Mouse (Mus musculus): Measurements from ENCODE around the gene Abca1.
A peak's percentile ranks its signal among the peaks of the same experiment; 100 is the strongest.

DNA sequence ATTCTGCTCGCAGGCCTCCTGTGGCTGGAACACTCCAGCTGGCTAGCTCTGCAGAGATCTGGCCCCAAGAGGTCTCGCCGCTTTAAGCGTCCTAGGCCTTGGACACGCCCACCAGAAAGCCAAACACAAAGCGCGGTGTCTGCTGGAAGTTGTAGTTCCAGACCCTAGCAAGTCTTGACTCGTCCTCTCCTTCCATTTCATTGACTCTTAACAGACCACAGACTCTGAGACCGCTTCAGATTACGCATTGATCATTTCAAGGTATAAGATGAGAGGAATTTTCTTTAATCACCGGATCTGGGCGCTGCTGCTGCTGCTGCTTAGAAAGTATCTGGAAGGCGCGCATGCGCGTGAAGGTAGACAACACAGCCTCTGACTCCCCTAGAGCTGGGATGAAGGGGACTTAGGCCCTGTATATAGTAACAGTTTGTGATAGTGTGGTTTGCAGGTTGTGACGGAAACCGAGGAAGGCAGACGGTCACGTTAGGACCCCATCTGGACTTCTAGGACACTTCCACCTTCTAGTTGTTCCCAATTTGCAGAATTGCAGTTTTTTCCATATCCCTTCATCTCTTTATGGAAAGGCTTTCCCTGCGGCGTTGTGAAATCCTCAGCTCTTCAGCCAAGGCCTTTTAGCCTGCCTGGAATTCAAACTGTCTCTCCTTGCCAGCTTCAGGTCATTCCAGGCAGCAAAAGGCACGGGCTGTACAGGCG lies 36.5 kb upstream of the Abca1 start:
- TF ChIP-seq ZNF384 (IDR thresholded peaks at IDR 0.05; ENCODE audit: low read depth, low read length) (no peak), HCFC1 (IDR thresholded peaks at IDR 0.05; ENCODE audit: borderline replicate concordance, insufficient read depth, low read length) (peak; percentile 95), CHD2 (IDR thresholded peaks at IDR 0.05; ENCODE audit: low read depth, low read length) (no peak), MAFK (IDR thresholded peaks at IDR 0.05; ENCODE audit: insufficient read depth, low read depth, low read length) (no peak), ZC3H11A (IDR thresholded peaks at IDR 0.05; ENCODE audit: borderline replicate concordance, low read depth, low read length) (peak; percentile 24; the same call in 1 of the 2 replicates)

Measured in ES-E14 (cell line).